Mouse (Mus musculus): ENCODE measurements around the gene Cdh3.

DNA sequence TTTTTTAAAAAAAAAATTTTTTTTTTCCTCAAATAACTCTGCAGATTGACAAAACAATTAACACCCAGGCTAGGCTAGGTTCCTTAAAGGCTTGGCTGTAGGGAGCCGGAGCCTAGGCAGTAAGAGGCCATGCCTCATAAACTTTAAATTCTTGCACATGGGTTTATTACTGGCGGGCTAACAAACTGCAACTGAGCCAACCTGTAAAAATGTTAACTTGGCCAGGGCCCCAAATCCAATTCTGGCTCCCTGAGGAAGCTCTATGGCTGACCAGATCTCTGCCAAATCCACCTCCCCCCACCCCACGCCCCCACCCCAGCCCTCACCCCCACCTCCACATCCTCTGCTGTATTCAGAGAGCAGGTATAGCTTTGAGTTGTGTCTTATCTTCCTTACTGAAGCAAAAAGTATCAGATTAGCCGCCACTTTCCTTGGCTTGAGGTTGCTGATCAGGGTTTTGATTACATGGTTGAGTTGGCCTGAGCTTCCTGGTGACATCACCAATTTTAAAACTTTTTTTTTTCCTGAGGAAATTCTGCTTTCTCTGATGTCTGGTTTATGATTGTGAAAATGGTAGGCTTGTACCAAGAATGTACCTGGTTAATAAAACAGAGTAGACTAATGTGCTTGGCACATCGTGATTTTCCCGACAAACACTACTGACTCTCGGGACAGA lies 1.9 kb downstream of the Cdh3 start:
- TF ChIP-seq CTCF (IDR thresholded peaks at IDR 0.05; ENCODE audit: low read depth) (no peak), EP300 (IDR thresholded peaks at IDR 0.05; ENCODE audit: low read depth) (no peak)
